Mouse (Mus musculus): ENCODE measurements around the gene Col13a1.

DNA sequence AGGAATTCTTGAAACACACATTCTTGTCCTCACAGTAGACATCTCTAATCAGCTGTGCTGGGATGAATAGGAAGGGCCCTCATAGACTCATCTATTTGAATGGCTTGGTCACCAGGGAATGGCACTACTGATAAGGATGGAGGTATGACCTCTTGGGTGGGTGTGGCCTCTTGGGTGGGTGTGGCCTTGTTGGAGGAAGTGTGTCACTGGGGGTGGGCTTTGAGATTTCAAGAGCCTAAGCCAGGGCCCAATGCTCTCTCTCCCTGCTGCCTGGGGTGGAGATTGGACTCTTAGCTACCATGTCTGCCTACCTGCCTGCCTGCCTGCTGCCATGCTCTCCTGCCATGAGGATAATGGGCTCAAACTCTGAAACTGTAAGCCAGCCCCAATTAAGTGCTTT is 53.2 kb downstream of the Col13a1 start:
- no peak for TF ChIP-seq CTCF (IDR thresholded peaks at IDR 0.05; ENCODE audit: low read depth)
- TF ChIP-seq EP300 (IDR thresholded peaks at IDR 0.05; ENCODE audit: low read depth) = no peak
